Mouse (Mus musculus) ES-E14 (cell line): ENCODE data around the gene Fam151a.
"Not testable (repeated sequence)": the region's sequence is repeated elsewhere in the genome, so short reads cannot be mapped to it uniquely, and the experiment has no call there.

Experiments used
- CHD2 ChIP-seq: IDR thresholded peaks from 2 replicates; pipeline ENCODE4 v1.6.1; 2014; ENCODE audit warnings: mild to moderate bottlenecking, low read depth, low read length, inconsistent platforms
- HCFC1 ChIP-seq: IDR thresholded peaks from 2 replicates; pipeline ENCODE4 v1.6.1; 2012; ENCODE audit warnings: low read length, inconsistent platforms, borderline replicate concordance; ENCODE audit not compliant: insufficient read depth
- ZC3H11A ChIP-seq: IDR thresholded peaks from 2 replicates; pipeline ENCODE4 v1.6.1; 2012; ENCODE audit warnings: low read depth, mild to moderate bottlenecking, inconsistent platforms, low read length, borderline replicate concordance
- ZNF384 ChIP-seq: IDR thresholded peaks from 2 replicates; pipeline ENCODE4 v1.6.1; 2012; ENCODE audit warnings: low read depth, low read length, inconsistent platforms

- not testable (repeated sequence) for TF ChIP-seq ZNF384, CHD2, ZC3H11A, HCFC1
These were observed 60.1 kb downstream of the Fam151a start for GRCm38 (mm10) chr4:106793826-106794225.
